Mouse (Mus musculus) myocyte (in vitro differentiated cells): ENCODE measurements around the gene Pgap2.

ENCODE experiments used
- CEBPB ChIP-seq: IDR thresholded peaks from 2 replicates; pipeline ENCODE4 v1.6.1; 2011; ENCODE audit warnings: mild to moderate bottlenecking, moderate library complexity; ENCODE audit not compliant: poor library complexity, insufficient read depth, severe bottlenecking
- E2F4 ChIP-seq: IDR thresholded peaks from one replicate; pipeline ENCODE4 v1.6.1; 2011; ENCODE audit warnings: mild to moderate bottlenecking, control low read depth, moderate library complexity; ENCODE audit not compliant: insufficient read depth
- MAX ChIP-seq: IDR thresholded peaks from one replicate; pipeline ENCODE4 v1.6.1; 2011; ENCODE audit warnings: low read depth, mild to moderate bottlenecking, control low read depth
- POLR2A ChIP-seq: IDR thresholded peaks from one replicate; pipeline ENCODE4 v1.6.1; 2011; ENCODE audit warnings: low read depth, mild to moderate bottlenecking, control low read depth, moderate library complexity; ENCODE audit not compliant: insufficient read length
- TCF12 ChIP-seq: IDR thresholded peaks from one replicate; pipeline ENCODE4 v1.6.1; 2011; ENCODE audit warnings: mild to moderate bottlenecking, control low read depth; ENCODE audit not compliant: poor library complexity, insufficient read depth, severe bottlenecking

DNA sequence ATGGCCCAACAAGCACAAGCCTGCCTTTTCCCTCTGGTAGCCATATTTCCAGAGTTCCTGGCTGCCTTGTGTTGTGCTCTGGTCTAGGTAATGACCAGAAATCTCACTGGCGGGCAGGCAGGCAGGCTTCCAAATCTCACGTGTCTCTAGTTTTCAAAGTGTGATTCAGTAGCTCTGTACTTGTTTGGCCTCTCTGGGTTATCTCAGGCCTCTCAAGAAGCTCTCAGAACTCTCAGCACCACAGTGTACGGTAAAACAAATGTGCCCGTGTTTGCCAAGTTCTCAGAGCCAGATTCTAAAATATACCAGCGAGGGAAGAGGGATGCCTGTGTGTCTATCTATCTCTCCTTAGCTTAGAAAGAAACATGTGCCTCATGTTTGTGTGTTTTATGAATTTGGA, 72.3 kb downstream of the Pgap2 start:
- TF ChIP-seq TCF12 (no peak), E2F4 (no peak), MAX (no peak), POLR2A (no peak), CEBPB (no peak)
